Mouse (Mus musculus) small intestine, adult 2 months (tissue): ENCODE results near the gene Aoc2.

Experiments used
- CTCF ChIP-seq: fragments of 200-500 bp; IDR thresholded peaks from 2 replicates; pipeline ENCODE4 v1.5.1; 2012; ENCODE audit warnings: low read depth, mild to moderate bottlenecking, control low read depth, inconsistent platforms, low read length, moderate library complexity, mixed read lengths; ENCODE audit not compliant: insufficient replicate concordance, insufficient read length; ENCODE audit errors: extremely low read depth
- POLR2A ChIP-seq: fragments of 200-500 bp; IDR thresholded peaks from 2 replicates; pipeline ENCODE4 v1.6.1; 2012; ENCODE audit warnings: low read depth, mild to moderate bottlenecking, control low read depth, inconsistent platforms, low read length, moderate library complexity

GRCm38 (mm10) chr11:101338123-101338760, 13.4 kb downstream of the Aoc2 start:
- no peak for TF ChIP-seq POLR2A
- TF ChIP-seq CTCF: no peak
